Mouse (Mus musculus) regulatory T cell (primary cell): ENCODE results near the gene Plppr2.

Source experiments
- in situ Hi-C: fragments of 300-600 bp; cut with MboI, MseI; formaldehyde crosslinking; loops from one replicate; pipeline ENCODE4 v1.15.1; 2025; ENCODE audit warnings: high pct_unique_total_duplicates

Plppr2 gene

GRCm38 (mm10) chr9:21936692-21937570, at the start of gene Plppr2:
Gene Plppr2 (plus strand): TSS chr9:21937033.
- in situ Hi-C loops: no loop called here

GRCm38 (mm10) chr9:21889229-21889628, 47.6 kb upstream of the Plppr2 start:
- in situ Hi-C loops: no loop called here

GRCm38 (mm10) chr9:21901223-21901820, 35.5 kb upstream of the Plppr2 start:
- in situ Hi-C loops: no loop called here

- in situ Hi-C loops: no loop called here
These were observed 32.8 kb upstream of the Plppr2 start for GRCm38 (mm10) chr9:21904031-21904430.

- in situ Hi-C loops: no loop called here
These were observed 28.6 kb upstream of the Plppr2 start for GRCm38 (mm10) chr9:21908216-21908615.

DNA sequence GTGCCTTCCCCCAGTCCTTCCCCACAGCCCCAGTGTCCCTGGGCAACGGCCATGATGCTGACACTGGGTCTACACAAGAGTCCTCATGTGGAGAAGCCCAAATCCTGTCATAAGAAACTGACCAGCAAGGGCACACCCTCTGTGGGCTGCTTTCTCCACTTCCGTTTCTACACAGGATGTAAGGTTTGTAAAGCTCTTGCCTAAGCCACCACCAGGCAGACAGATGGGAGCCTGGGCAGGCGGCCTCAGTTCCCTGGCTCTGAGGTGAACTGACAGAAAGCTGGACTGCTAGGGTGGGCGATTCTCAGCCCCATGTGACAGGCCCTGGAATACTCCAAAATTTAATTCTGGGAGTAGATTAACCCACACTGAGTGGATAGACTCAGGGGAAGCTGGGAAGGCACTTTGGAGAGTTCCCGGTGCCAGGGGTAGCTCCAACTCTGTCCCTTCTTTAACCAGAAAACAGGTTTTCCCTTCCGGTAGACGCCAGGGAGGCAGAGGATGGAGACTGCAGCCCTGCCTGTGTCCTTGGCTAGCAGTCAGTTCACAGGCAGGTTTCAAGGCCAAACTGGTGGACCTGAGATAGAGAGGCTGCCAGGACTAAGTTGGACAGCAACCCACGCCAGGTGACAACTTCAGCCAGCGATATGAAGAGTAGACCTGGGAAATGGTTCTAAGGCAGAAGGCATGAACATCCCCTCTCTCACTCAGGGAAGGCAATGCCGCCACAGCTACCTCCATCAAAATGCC, 27.2 kb upstream of the Plppr2 start:
- in situ Hi-C loops: no loop called here

GRCm38 (mm10) chr9:21916851-21917492, 19.9 kb upstream of the Plppr2 start:
- in situ Hi-C loops: loop anchor here (5.0 kb wide), 1 partner anchor 85 kb away; the partner anchor contains the start of genes Ccdc151 and Prkcsh

DNA sequence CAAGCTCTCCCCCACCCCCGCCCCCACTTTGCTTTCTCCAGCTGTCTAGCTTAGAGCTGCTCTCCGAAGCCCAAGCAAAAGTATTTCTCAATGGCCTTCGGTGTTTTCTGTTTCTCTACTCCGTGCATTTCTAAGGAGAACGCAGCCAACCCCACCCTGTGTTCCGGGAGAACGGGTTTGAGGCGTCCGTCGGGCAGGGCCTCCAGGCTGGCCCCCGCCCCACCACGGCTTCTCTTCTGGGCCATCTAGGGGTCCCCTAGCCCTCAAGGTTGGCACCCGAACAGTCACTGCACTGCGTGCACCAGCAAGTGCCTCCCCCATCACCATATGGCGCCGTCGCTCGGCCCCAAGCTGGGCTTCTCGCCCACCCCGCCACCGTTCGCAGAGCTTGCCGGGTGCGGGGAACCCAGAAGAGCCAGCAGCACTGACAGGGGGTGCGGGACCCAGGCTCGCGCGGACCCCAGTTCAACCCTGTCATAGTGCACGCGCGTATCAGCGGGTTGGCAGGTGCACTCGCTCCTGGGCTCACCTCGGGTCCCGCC, 19.3 kb upstream of the Plppr2 start:
- in situ Hi-C loops: loop anchor here (5.0 kb wide), 1 partner anchor 85 kb away; the partner anchor contains the start of genes Ccdc151 and Prkcsh

DNA sequence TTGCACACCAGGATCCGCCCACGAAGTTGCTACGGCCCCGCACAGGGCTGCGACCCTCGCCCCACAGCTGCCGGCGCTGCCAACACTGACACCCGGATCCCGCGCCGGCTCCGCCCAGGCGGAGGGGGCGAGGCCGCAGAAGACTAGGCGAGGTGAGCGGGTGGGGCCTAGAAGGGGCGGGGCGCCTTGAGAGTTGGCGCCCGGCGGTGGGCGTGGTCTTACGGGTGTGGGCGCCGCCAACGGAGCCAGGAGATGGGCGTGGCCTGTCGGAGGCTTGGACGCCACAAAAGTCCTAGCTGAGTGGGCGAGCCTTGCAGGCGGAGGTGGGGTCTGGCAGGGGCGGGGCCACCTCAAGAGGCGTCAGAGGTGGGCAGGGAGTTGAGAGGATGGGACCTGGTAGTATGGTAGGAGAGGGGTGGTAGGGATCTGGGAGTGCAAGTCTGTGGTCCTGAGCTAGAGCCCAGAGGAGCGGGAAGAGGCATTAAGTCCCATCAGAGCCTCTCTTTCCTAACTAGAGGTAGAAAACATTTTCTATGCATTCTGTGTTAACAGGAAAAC, 18.7 kb upstream of the Plppr2 start, which contains the start of gene Rab3d:
Gene Rab3d, minus strand, starts transcription at position 158 of the 558 bp plus-strand sequence.
- in situ Hi-C loops: loop anchor here (5.0 kb wide), 1 partner anchor 84 kb away; the partner anchor contains the start of genes Ccdc151 and Prkcsh

- in situ Hi-C loops: loop anchor here (5.0 kb wide), 1 partner anchor 83 kb away; the partner anchor contains the start of genes Ccdc151 and Prkcsh
These were observed 18.0 kb upstream of the Plppr2 start for GRCm38 (mm10) chr9:21918692-21919384.

GRCm38 (mm10) chr9:21923036-21923435, 13.8 kb upstream of the Plppr2 start:
- in situ Hi-C loops: no loop called here

- in situ Hi-C loops: no loop called here
These were observed 13.2 kb upstream of the Plppr2 start for GRCm38 (mm10) chr9:21923490-21924098.

DNA sequence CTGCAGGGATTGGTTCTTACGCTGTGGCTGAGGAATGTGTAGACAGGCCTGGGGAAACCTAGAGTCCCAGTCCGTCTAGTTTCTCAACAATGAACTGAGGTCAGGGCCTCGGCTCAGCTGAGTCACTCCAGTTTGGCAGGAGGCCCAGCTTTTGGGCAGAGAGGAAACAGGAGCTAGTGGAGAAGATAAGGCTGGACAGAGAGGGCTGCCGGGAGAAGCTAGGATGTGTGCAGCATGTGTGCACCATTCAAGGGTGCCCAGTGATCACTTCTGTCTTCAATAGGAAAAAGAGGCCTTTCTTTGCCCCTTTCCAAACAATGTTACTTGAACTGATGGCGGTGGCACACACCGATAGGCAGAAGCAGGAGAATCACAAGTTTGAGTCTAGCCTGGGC, 12.7 kb upstream of the Plppr2 start:
- in situ Hi-C loops: no loop called here

- in situ Hi-C loops: no loop called here
These were observed 11.8 kb upstream of the Plppr2 start for GRCm38 (mm10) chr9:21925034-21925433.

- in situ Hi-C loops: no loop called here
These were observed 11.3 kb upstream of the Plppr2 start for GRCm38 (mm10) chr9:21925506-21925905.

DNA sequence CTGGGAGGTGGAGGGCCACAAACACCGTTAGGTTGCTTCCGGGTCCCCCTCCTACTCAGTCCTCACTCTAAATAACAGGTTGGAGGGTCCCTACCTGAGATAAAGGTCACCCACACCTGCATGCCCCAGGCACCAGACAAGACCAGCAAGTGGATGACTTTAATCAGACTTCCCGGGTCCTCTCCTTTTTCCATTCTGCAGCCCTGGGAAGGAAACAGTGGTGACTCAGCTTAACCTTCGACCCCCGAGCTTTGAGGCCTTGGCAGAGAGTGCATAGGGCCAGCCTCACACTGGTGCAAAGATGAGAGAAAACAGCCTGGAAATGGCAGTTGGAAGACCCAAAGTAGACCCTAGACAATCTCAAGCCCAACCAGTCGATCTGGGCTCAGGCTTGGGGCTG, 10.7 kb upstream of the Plppr2 start:
- in situ Hi-C loops: no loop called here

DNA sequence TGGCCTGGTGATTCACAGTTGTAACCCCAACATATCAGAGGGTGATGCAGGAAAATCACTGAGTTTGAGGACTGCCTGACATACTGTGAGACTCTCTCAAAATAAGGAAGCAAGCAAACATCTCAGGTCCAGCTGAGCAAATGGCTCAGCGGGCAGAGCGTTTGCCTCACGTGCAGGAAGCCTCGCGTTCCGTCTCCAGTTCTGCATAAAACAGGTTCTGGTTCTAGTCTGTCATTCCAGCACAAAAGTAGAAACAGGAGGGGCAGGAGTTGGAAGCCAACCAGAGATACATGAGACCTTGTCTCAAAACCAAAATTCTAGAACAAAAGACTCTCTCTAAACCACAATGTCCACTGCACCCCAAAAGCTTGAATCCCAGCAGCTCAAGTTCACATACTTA, 10.0 kb upstream of the Plppr2 start:
- in situ Hi-C loops: no loop called here

- in situ Hi-C loops: no loop called here
These were observed 9.6 kb upstream of the Plppr2 start, which contains the start of the genes Ccdc159 and Tmem205 for GRCm38 (mm10) chr9:21927208-21927753. Gene Ccdc159 (plus strand): TSS chr9:21927471. Gene Tmem205 (minus strand): TSS chr9:21927556.

DNA sequence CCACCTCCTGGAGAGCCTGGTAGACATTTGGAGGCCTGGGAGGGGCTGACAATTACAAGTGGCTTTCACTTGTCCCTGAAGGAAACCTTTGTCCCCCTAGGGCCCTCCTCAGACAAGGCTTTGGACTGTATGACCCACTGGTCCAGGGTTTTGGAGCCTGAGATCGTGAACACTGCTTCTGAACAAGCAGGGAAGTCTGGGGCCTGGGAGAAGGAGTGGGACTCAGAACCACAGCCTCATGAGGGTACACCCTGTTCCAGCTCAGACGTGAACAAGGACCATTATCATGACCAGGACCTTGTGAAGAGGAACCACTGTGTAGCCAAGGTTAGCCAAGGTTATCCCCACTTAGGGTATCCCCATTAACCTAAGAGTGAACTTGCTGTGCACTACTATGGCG, 7.6 kb upstream of the Plppr2 start:
- in situ Hi-C loops: no loop called here
